Mouse (Mus musculus): ENCODE measurements at regions not wholly inside any gene's neighbourhood (a gene's known extent, or its start where the extent isn't known, plus 50 kb on each side); places are given as distances from the start of the nearest gene placed in this dataset.
A peak's percentile ranks its signal among the peaks of the same experiment; 100 is the strongest.

DNA sequence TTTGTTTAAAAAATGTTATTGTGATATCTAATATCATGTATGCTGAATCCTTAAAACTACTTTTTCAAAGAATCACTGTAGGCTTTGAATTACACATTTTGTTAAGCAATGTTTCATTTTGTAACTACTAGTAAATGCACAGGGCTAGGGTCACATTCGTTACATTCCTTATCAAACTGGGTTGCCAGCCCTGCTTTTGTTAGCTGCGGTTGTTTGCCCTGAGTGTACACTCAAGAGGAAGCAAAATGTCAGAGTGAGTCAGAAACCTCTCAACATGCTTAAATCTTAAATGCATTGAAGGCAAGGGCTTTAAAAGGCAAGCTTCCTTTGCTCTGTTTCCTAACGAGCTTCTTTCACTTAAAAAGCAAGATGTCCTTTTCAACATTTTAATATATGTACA lies 193.6 kb upstream of the Daam1 start:
- H3K79me2 ChIP-seq (replicated peaks; ENCODE audit: control insufficient read depth, insufficient read depth, low read length) = no peaks in the 10 kb centered on the region
- DNase-seq = no peak
- TF ChIP-seq POLR2A (IDR thresholded peaks at IDR 0.05; ENCODE audit: insufficient read depth, low read depth, low read length) (no peak), EP300 (IDR thresholded peaks at IDR 0.05; ENCODE audit: insufficient read depth, low read depth, low read length) (no peak), CTCF (IDR thresholded peaks at IDR 0.05) (no peak)
- H3K27ac ChIP-seq = no peak overlapping the region
- H3K4me3 ChIP-seq = no peak overlapping the region
- H3K36me3 ChIP-seq (ENCODE audit: control insufficient read depth, insufficient read depth, low read length) = no peaks in the 10 kb centered on the region
- WGBS = 61% methylated on average over 3 of the region's 3 CpGs
- no peaks in the 10 kb centered on the region; the same call in 1 of the 2 replicates for H3K4me1 ChIP-seq (ENCODE audit: control insufficient read depth, insufficient read depth, low read length)
- intact Hi-C loops (cut with DNase I) = no loop called here
- H3K27me3 ChIP-seq (ENCODE audit: control insufficient read depth, insufficient read depth, low read length) = no peaks in the 10 kb centered on the region
- H3K9ac ChIP-seq (ENCODE audit: low read depth, low read length) = no peak overlapping the region

DNA sequence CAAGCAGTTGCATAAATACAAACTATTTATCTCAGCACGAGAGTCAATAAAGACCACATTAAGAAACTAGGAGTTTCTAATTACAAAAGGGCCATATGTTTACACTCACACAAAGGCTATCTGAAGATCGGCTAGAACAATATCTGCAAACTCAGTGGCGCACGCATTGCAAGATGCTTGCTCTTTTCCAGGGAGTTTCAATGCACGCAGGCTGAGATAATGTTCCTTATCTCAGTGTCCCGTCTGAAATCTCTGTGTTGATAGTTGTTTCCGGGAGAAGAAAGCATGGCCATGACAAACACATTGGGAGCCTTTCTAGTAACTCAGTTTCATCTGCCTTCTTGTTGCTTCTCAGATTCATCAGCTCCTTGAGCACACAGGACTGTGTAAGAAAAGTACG lies 192.6 kb upstream of the Daam1 start:
- no peak for DNase-seq
- H3K79me2 ChIP-seq (replicated peaks; ENCODE audit: control insufficient read depth, insufficient read depth, low read length) = no peaks in the 10 kb centered on the region
- H3K4me3 ChIP-seq = no peak overlapping the region
- WGBS = 39% methylated on average over 8 of the region's 8 CpGs
- no peaks in the 10 kb centered on the region for H3K36me3 ChIP-seq (ENCODE audit: control insufficient read depth, insufficient read depth, low read length)
- no peak overlapping the region for H3K9ac ChIP-seq (ENCODE audit: low read depth, low read length)
- H3K27ac ChIP-seq = no peak overlapping the region
- TF ChIP-seq EP300 (IDR thresholded peaks at IDR 0.05; ENCODE audit: insufficient read depth, low read depth, low read length) (no peak), POLR2A (IDR thresholded peaks at IDR 0.05; ENCODE audit: insufficient read depth, low read depth, low read length) (no peak), CTCF (IDR thresholded peaks at IDR 0.05) (no peak)
- intact Hi-C loops (cut with DNase I) = no loop called here
- H3K27me3 ChIP-seq (ENCODE audit: control insufficient read depth, insufficient read depth, low read length) = no peaks in the 10 kb centered on the region
- H3K4me1 ChIP-seq (ENCODE audit: control insufficient read depth, insufficient read depth, low read length) = no peaks in the 10 kb centered on the region; the same call in 1 of the 2 replicates

DNA sequence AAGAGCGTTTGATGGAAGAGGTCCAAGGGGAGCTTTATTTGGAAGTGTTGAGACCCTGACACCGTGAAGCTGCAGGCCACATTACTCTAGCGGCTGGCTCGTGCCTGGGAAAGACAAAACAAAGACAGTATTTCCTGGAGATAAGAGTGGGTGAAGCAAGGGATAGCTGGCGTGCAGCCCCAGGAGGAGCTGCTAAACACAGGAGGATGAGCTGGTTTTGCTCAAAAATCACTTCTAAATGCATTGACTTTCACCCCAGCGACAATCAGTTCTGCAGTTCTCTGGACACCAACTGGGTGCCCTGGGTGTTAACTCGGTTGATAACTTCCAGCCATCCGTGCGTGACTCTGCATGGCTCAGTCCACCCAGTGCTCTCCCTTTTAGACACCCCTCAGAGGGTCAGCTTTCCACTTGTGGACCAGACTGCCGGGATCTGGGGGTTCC lies 190.8 kb upstream of the Daam1 start:
- H3K9ac ChIP-seq (ENCODE audit: low read depth, low read length) = no peak overlapping the region
- H3K27me3 ChIP-seq (ENCODE audit: control insufficient read depth, insufficient read depth, low read length) = 0 out of 2 replicates have a peak, but pooled peaks cover under 1% of the 10 kb centered on the region
- WGBS = 25% methylated on average over 10 of the region's 10 CpGs
- intact Hi-C loops (cut with DNase I) = no loop called here
- TF ChIP-seq EP300 (IDR thresholded peaks at IDR 0.05; ENCODE audit: insufficient read depth, low read depth, low read length) = no peak
- TF ChIP-seq CTCF (IDR thresholded peaks at IDR 0.05) = no peak
- no peak for TF ChIP-seq POLR2A (IDR thresholded peaks at IDR 0.05; ENCODE audit: insufficient read depth, low read depth, low read length)
- H3K79me2 ChIP-seq (replicated peaks; ENCODE audit: control insufficient read depth, insufficient read depth, low read length) = no peaks in the 10 kb centered on the region
- peak; percentile 51 to 64 for DNase-seq
- H3K4me3 ChIP-seq = no peak overlapping the region
- no peak overlapping the region for H3K27ac ChIP-seq
- H3K4me1 ChIP-seq (ENCODE audit: control insufficient read depth, insufficient read depth, low read length) = no peaks in the 10 kb centered on the region; the same call in 1 of the 2 replicates
- H3K36me3 ChIP-seq (ENCODE audit: control insufficient read depth, insufficient read depth, low read length) = no peaks in the 10 kb centered on the region

DNA sequence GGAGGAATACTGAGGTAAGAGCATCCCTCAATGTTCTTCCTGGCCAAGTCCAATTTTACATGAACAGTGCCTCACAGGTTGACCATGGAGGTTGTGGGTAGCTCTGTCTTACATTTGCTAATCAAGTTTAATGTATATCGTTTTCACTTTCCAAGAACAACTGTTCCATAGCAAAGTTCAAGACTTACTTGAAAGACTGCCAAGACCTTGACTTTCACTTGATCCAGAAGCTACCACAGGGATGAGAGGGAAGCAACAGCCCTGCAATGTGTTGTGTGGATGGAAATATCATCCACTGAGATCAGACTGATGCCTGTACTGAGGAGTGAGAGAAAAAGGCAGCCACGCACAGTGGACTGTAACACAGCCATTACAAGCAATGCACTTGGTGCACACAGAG lies 189.4 kb upstream of the Daam1 start:
- no peak for TF ChIP-seq EP300 (IDR thresholded peaks at IDR 0.05; ENCODE audit: insufficient read depth, low read depth, low read length)
- Histone ChIP-seq H3K4me1 (ENCODE audit: control insufficient read depth, insufficient read depth, low read length) (no peaks in the 10 kb centered on the region; the same call in 1 of the 2 replicates), H3K27me3 (ENCODE audit: control insufficient read depth, insufficient read depth, low read length) (0 out of 2 replicates have a peak, but pooled peaks cover 1% of the 10 kb centered on the region), H3K79me2 (replicated peaks; ENCODE audit: control insufficient read depth, insufficient read depth, low read length) (no peaks in the 10 kb centered on the region), H3K9ac (ENCODE audit: low read depth, low read length) (no peak overlapping the region), H3K27ac (no peak overlapping the region), H3K4me3 (no peak overlapping the region), H3K36me3 (ENCODE audit: control insufficient read depth, insufficient read depth, low read length) (no peaks in the 10 kb centered on the region)
- DNase-seq = no peak
- intact Hi-C loops (cut with DNase I) = no loop called here
- 67% methylated on average over 2 of the region's 2 CpGs for WGBS

DNA sequence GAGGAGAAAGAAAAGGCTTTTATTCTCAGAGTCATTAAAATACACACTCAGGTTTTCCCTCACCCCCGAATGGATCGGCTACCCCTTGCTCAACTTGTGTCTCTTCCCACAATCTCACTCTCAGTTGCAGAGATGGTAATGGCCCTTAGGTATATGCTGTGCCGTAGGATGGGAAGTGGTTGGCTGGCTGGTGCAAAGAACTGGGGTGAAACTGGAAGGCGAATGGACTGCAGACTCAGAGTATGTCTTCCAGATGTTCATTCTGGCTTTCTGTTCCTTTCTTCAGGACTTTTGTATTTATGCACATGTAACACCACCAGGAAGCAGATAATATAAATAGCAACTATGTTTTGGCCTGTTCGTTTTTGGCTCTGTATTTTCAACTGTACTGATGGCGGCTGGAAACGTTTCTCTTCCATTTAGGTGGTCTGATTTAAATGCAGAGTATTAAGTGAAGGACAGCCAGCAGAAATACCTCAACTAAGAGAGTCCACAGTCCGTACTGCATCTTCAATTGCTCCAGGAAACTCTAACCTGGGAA lies 188.0 kb upstream of the Daam1 start:
- H3K36me3 ChIP-seq (ENCODE audit: control insufficient read depth, insufficient read depth, low read length) = no peaks in the 10 kb centered on the region
- TF ChIP-seq EP300 (IDR thresholded peaks at IDR 0.05; ENCODE audit: insufficient read depth, low read depth, low read length) = no peak
- no peak for TF ChIP-seq CTCF (IDR thresholded peaks at IDR 0.05)
- TF ChIP-seq POLR2A (IDR thresholded peaks at IDR 0.05; ENCODE audit: insufficient read depth, low read depth, low read length) = no peak
- WGBS = 68% methylated on average over 8 of the region's 8 CpGs
- 0 out of 2 replicates have a peak, but pooled peaks cover 1% of the 10 kb centered on the region for H3K27me3 ChIP-seq (ENCODE audit: control insufficient read depth, insufficient read depth, low read length)
- H3K4me3 ChIP-seq = no peak overlapping the region
- H3K4me1 ChIP-seq (ENCODE audit: control insufficient read depth, insufficient read depth, low read length) = no peaks in the 10 kb centered on the region; the same call in 1 of the 2 replicates
- no peaks in the 10 kb centered on the region for H3K79me2 ChIP-seq (replicated peaks; ENCODE audit: control insufficient read depth, insufficient read depth, low read length)
- intact Hi-C loops (cut with DNase I) = no loop called here
- H3K27ac ChIP-seq = no peak overlapping the region
- DNase-seq = no peak
- no peak overlapping the region for H3K9ac ChIP-seq (ENCODE audit: low read depth, low read length)

DNA sequence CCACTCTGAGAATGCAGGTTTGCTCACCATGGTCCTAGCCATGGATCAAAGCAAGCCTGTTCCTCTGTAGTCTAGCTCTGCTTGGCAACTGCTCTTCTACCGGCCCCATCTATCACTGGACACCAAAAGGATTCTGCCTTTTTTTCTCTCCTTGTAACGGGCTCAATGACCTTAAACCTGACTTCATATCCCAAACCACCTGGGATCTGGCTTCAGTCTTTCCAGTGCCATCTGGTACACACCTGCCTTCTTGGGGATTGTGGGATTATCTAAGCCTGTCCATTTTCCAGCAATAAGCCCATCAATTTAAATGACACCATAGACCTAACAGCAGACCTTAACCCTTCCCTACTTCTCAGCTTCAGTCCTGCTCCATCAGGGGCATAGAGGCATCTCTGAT lies 179.6 kb upstream of the Daam1 start:
- no peak for DNase-seq
- Histone ChIP-seq H3K27ac (no peak overlapping the region), H3K27me3 (ENCODE audit: control insufficient read depth, insufficient read depth, low read length) (no peaks in the 10 kb centered on the region), H3K9ac (ENCODE audit: low read depth, low read length) (no peak overlapping the region), H3K4me1 (ENCODE audit: control insufficient read depth, insufficient read depth, low read length) (no peaks in the 10 kb centered on the region), H3K4me3 (no peak overlapping the region), H3K79me2 (replicated peaks; ENCODE audit: control insufficient read depth, insufficient read depth, low read length) (no peaks in the 10 kb centered on the region), H3K36me3 (ENCODE audit: control insufficient read depth, insufficient read depth, low read length) (no peaks in the 10 kb centered on the region)
- intact Hi-C loops (cut with DNase I) = no loop called here
- WGBS = 53% methylated on average over 2 of the region's 2 CpGs
- TF ChIP-seq EP300 (IDR thresholded peaks at IDR 0.05; ENCODE audit: insufficient read depth, low read depth, low read length) = no peak
- TF ChIP-seq CTCF (IDR thresholded peaks at IDR 0.05) = no peak
- no peak for TF ChIP-seq POLR2A (IDR thresholded peaks at IDR 0.05; ENCODE audit: insufficient read depth, low read depth, low read length)
